Mouse (Mus musculus) heart, embryonic 10.5 days (tissue): ENCODE measurements around the gene 4930432K21Rik. TPM values are rescaled to one million over a fixed set of nuclear protein-coding genes. Genes with fewer than 3 reads are reported as not detected.

Experiments
- DNase-seq: peaks from one replicate; pipeline ENCODE4 v3.0.0-alpha.2; 2017; ENCODE audit warnings: low spot score
- H3K27ac ChIP-seq: fragments of 300-500 bp; sonication (generic); 2 replicates; pipeline ENCODE4 v1.5.1; 2016; ENCODE audit warnings: mild to moderate bottlenecking
- H3K27me3 ChIP-seq: fragments of 300-500 bp; sonication (generic); 2 replicates; pipeline ENCODE4 v1.6.1; 2016; ENCODE audit warnings: mild to moderate bottlenecking; ENCODE audit not compliant: poor library complexity, insufficient read depth, severe bottlenecking
- H3K36me3 ChIP-seq: fragments of 300-500 bp; sonication (generic); 2 replicates; pipeline ENCODE4 v1.6.1; 2016; ENCODE audit warnings: mild to moderate bottlenecking, moderate library complexity
- H3K4me1 ChIP-seq: fragments of 300-500 bp; sonication (generic); 2 replicates; pipeline ENCODE4 v1.6.1; 2016; ENCODE audit warnings: mild to moderate bottlenecking
- H3K4me3 ChIP-seq: fragments of 300-500 bp; sonication (generic); 2 replicates; pipeline ENCODE4 v1.5.1; 2016; ENCODE audit warnings: mild to moderate bottlenecking, moderate library complexity
- H3K9me3 ChIP-seq: fragments of 300-500 bp; sonication (generic); 2 replicates; pipeline ENCODE4 v1.6.1; 2016; ENCODE audit warnings: mild to moderate bottlenecking, moderate library complexity
- WGBS: fragments of 180-500 bp; shearing (Covaris S2); methylation state at CpG from one replicate; pipeline ENCODE4 v1.1.7; 2016; 5-methylcytosine and 5-hydroxymethylcytosine counted together
- polyA plus RNA-seq: library from polyadenylated mRNA; unstranded; fragments of >200 nt; fragmentation: Nextera tagmentation; extraction: Ambion mirVana; gene quantifications from 2 replicates; pipeline ENCODE4 v1.2.1, GENCODE M21; 2016

Gene 4930432K21Rik
- polyA plus RNA-seq, result 0.79 and 1.5 TPM in 2 replicates

DNA sequence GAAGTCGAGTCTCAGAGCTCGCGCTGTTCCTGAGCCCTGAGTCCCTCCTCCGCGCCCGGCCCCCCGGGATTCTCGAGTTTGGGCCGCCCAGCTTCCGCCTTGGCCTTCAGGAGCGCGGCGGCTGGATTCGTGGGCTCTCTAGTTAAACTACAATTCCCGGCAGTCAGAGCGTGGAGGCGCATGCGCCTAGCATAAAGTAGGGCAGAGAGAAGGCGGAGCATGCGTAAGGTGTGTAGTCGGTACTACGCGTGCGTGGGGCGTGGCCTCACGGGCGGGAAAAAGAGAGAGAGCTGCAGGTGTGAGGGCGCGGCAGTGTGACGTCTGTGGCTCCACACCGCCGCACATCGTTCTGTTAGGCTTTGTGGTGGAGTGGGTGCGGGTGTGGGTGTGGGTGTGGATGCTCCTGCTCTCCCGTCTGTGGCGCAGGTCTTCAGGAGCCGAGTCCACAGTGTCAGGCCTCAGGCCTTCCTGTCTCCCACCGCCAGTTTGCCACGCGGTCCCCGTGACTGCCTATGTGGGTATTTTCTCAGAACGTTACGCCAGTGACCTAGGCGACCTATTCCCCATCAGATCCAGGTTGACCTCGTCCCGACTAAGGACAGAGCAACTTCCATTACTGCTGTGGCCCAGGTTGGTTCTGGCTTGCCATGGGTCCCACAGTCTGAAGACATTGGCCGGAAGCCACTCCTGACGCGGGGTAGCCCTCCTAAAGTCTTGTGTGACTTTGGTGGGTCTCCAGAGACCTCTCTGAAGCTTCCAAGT is at the start of gene 4930432K21Rik, which contains the start of gene Cc2d1a:
TSS of gene 4930432K21Rik (plus strand) at position 257 of the 762 bp plus-strand sequence.
TSS of gene Cc2d1a (minus strand) at position 168 of the 762 bp plus-strand sequence.
- H3K27ac ChIP-seq, result peak within 1 kb of the TSS; percentile 90
- peaks cover 21% of the 10 kb centered on the region for H3K36me3 ChIP-seq
- WGBS, result 18% methylated on average over 49 of the region's 49 CpGs
- peaks cover 18% of the 10 kb centered on the region for H3K4me1 ChIP-seq
- DNase-seq, result peak; percentile 98
- no peaks in the 10 kb centered on the region for H3K9me3 ChIP-seq
- peak within 1 kb of the TSS; percentile 81 for H3K4me3 ChIP-seq
- H3K27me3 ChIP-seq, result no peaks in the 10 kb centered on the region

DNA sequence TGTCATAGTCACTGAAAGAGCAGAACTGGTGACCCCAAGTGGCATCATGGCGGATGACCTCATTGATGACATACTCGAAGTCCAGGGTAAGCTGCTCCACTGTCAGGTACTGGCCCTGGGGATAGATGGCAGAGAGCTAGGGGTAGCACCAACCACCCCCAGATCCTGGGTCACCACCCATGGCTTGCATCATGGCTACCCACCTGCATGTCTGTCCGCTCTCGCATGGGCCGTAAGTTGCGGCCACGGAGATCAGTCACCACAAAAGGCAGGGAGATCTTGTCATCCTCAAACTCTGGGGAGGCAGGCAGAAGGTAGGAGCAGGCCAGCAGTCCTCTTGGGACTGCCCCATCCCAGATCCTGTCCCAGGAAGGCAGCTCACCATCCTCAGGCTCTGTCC is 49.4 kb upstream of the 4930432K21Rik start:
- Histone ChIP-seq H3K27ac (no peak overlapping the region), H3K4me3 (no peak overlapping the region), H3K27me3 (no peaks in the 10 kb centered on the region), H3K36me3 (peaks cover 91% of the 10 kb centered on the region), H3K9me3 (no peaks in the 10 kb centered on the region), H3K4me1 (peaks cover 10% of the 10 kb centered on the region)
- DNase-seq, result no peak
- WGBS, result 91% methylated on average over 7 of the region's 7 CpGs

DNA sequence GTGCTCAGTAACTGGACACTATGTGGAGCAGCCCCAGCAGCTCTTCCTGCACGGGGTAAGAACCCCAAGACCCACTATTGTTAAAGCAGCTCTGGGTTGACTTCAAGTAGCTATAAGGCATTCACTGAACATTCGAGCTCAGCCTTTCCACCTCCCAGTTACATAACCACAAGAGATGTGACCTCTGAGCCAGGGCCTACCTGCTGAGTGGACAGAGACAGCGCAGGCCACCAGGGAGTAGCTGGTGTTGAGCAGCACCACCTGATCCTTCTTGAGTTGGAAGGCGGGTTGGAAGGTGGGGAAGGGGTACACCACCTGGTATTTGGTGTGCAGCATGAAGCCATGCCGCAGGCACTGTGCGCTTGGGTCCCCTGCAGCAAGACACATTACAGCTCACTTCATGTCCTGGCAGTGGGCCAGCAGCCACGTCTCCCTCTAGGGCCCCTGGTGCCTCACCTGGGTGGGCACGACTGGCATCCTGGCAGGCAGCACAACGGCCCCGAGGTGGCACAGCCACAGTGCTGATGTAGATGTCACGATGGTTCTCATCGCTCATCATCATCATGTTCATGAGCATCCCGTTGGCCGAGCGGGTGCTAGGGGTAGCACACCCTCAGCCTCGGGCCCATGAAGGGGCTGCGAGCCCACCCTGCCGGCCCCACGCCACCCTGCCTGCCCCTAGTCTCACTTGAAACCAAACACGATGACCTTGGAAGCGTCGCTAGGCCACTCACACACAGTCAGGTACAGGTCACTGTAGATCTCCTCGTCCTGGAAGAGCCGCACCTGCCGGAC is 46.2 kb upstream of the 4930432K21Rik start:
- no peak for DNase-seq
- H3K4me1 ChIP-seq, result peaks cover 16% of the 10 kb centered on the region
- 94% methylated on average over 25 of the region's 25 CpGs for WGBS
- H3K4me3 ChIP-seq, result no peak overlapping the region
- peaks cover 58% of the 10 kb centered on the region for H3K36me3 ChIP-seq
- H3K27ac ChIP-seq, result no peak overlapping the region
- no peaks in the 10 kb centered on the region for H3K27me3 ChIP-seq
- H3K9me3 ChIP-seq, result no peaks in the 10 kb centered on the region

DNA sequence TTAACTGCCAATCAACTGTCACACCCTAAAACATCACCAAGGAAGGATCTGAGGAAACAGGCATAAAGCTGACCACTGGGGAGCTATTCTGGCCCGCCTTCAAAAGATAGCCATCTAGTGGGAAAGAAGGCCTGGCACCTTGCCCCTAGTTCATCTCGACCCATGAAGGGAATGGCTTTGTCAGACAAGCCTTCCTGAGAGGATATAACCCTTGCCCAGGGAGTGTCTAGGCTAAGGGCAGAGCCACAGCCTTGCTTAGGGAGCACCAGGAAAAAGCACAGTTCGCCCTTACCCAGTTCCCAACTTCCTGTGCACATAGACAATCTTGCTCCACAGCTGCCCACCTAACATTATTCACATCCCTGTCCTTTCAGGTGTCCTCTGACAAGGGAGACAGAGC is 44.2 kb upstream of the 4930432K21Rik start:
- Histone ChIP-seq H3K27me3 (no peaks in the 10 kb centered on the region), H3K9me3 (no peaks in the 10 kb centered on the region), H3K4me1 (peaks cover 16% of the 10 kb centered on the region), H3K4me3 (peak overlapping the region; percentile 78), H3K27ac (peak overlapping the region; percentile 98), H3K36me3 (peaks cover 38% of the 10 kb centered on the region)
- 63% methylated on average over 3 of the region's 3 CpGs for WGBS
- DNase-seq, result no peak

DNA sequence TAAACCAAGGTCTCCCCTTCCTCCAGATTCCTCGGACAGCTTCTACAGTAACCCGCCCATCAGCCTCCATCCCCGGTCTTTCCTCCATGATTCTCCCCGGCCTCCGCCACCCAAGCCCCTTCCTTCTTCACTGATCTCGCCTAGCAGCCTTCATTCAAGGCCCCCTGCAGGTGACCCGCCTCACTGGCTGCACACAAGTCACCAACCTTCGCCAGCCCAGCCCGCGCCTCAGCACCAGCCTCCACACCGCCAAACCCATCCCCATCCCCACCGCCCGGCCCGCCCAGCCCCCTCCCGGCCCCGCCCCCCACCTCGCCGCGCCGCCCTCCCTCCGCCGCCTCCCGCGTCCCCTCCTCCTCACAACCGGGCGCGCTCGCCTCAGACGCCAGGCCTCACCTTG is 43.6 kb upstream of the 4930432K21Rik start:
- H3K36me3 ChIP-seq, result peaks cover 32% of the 10 kb centered on the region
- H3K9me3 ChIP-seq, result no peaks in the 10 kb centered on the region
- DNase-seq, result peak; percentile 93
- peak overlapping the region; percentile 78 for H3K4me3 ChIP-seq
- peak overlapping the region; percentile 98 for H3K27ac ChIP-seq
- H3K4me1 ChIP-seq, result peaks cover 16% of the 10 kb centered on the region
- WGBS, result under 1% methylated on average over 28 of the region's 29 CpGs
- no peaks in the 10 kb centered on the region for H3K27me3 ChIP-seq

DNA sequence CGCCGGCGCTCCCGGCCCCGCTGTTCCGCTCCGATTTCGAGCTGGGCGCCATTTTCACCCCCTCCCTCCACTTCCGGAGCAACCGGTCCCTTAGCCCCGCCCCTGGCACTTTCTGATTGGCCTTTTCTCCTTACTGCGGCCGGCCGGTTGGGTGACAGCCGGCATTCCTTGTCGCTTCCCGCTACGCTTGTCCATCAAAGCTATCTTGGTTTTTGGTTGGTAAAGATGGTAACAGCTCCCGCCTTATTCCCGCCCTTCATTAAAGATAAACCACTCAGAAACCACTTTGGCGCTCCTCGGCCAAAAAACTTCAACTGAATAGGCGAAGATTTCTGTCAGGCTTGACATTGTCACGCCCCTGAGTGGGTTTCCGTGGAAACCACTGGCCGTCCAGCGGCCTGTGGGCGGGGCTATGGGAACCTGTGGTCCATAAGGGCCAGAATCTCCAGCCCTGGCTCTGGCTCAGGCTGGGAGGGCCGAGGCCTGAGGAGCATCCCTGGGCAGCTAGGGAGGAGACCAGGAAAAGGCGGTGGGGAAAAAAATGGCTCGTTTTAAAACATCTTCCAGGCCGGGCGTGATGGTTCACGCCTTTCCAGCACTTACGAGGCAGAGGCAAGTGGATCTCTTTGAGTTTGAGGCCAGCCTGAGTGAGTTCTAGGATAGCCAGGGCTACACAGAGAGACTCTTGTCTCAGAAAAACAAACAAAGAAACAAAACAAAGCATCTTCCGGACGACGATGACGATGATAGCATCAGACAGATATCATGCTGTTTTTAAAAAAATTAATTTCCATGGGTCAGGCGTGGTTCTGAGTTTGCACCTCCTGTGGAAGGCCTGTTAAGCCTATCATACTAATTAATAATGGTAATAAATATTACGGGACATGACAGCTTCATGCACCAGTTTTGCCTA is 42.9 kb upstream of the 4930432K21Rik start, which contains the start of gene Dcaf15:
TSS of gene Dcaf15 (minus strand) at position 72 of the 913 bp plus-strand sequence.
- 9% methylated on average over 42 of the region's 42 CpGs for WGBS
- peak within 1 kb of the TSS; percentile 78 for H3K4me3 ChIP-seq
- peaks cover 16% of the 10 kb centered on the region for H3K4me1 ChIP-seq
- H3K27me3 ChIP-seq, result no peaks in the 10 kb centered on the region
- peaks cover 26% of the 10 kb centered on the region for H3K36me3 ChIP-seq
- H3K9me3 ChIP-seq, result no peaks in the 10 kb centered on the region
- H3K27ac ChIP-seq, result peak within 1 kb of the TSS; percentile 98
- peak; percentile 99 for DNase-seq

DNA sequence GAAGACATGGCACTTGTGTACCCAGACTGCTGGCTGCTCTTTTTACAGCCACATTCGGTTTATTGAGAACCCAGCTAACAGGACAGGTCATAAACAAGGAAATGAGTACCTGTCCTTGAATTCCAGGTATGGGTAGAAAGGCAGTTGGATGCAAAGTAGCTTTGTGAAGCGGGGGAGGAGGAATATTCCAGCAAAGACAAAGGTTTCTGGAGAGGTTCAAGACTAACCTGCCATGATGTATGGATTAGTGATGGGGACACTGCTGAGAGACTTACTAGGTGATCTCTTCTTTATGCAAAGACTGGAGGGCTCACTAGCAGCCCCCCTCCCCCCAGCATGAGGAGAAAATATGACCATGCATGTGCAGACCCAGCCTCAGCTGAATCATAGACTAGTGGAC is 42.1 kb upstream of the 4930432K21Rik start:
- Histone ChIP-seq H3K36me3 (peaks cover 22% of the 10 kb centered on the region), H3K4me3 (no peak overlapping the region), H3K27me3 (no peaks in the 10 kb centered on the region), H3K4me1 (peaks cover 16% of the 10 kb centered on the region), H3K27ac (no peak overlapping the region), H3K9me3 (no peaks in the 10 kb centered on the region)
- DNase-seq, result no peak
- WGBS, result 81% methylated on average over 2 of the region's 2 CpGs

DNA sequence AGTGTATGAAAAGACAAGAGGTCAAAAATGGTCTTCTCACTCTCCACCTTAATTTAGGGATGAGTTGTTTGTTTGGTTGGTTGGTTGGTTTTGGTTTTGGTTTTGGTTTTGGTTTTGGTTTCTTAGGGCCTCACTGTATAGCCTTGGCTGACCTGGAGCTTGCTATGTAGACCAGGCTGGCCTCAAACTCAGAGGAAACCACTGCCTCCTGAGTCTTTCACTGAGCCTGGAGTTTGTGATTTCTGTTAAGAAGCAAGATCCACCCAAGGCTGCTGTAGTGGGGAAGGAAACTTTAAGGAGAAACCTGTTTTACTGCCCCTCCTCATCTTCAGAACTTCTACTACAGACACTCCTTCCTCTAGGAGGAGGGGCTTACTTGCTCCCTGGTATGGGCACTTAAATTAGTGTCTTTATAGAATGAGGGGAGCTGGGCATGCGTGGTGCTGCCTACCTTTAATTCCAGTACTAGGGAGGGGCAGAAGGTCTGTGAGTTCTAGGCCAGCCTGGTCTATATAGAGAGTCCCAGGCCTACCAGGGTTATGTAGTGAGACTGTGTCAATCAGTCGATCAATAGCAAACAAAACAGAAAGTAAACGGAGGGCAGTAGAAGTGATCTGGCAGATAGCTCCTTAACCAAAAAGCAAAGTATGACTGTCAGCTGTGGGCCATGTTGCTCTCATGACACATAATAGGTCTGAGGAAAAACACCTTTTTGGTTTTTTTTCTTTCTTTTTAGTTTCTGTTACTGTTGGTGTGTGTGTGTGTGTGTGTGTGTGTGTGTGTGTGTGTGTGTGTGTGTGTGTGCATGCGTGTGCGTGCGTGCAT is 41.4 kb upstream of the 4930432K21Rik start:
- no peaks in the 10 kb centered on the region for H3K27me3 ChIP-seq
- WGBS, result 88% methylated on average over 6 of the region's 6 CpGs
- no peak overlapping the region for H3K27ac ChIP-seq
- H3K36me3 ChIP-seq, result peaks cover 15% of the 10 kb centered on the region
- DNase-seq, result no peak
- H3K9me3 ChIP-seq, result no peaks in the 10 kb centered on the region
- peaks cover 16% of the 10 kb centered on the region for H3K4me1 ChIP-seq
- H3K4me3 ChIP-seq, result no peak overlapping the region

DNA sequence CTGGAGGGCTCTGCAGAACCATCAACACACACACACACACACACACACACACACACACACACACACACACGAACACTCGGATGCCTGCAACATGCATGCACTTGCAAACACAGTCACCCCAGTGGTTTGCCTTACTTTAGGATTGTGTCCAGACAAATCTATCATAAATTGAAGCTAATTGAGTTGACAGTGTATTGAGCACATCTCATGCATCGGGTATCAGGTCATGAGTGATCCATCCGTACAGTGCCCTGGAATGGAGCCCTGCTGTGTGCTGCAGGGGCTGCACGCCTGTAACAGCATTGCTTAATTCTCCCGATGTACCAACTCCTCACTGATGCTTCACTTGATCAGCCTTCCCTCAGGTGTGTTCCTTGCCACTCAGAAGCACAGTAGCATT is 32.2 kb upstream of the 4930432K21Rik start:
- Histone ChIP-seq H3K36me3 (no peaks in the 10 kb centered on the region), H3K4me3 (no peak overlapping the region)
- 90% methylated on average over 6 of the region's 6 CpGs for WGBS

DNA sequence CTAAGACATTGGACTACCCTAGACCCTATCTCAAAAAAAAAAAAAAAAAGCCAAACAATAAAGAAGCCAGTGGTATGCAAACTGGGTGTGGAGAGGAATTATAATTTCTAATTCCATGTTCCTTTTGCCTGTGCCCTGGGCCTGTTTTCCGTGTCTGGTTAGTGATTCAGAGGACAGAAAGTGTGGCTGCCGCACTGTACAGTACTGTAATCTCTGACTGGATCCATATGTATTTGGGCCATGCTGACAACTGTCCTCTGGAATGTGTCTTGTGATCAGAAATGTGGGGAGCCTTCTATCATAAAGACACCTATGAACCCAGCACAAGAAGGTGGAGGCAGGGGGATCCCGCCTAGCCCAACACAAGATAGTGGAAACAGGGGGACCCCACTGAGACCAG is 25.7 kb upstream of the 4930432K21Rik start:
- Histone ChIP-seq H3K27me3 (no peaks in the 10 kb centered on the region), H3K4me3 (no peak overlapping the region), H3K9me3 (no peaks in the 10 kb centered on the region), H3K4me1 (peaks cover 9% of the 10 kb centered on the region; the same call in 1 of the 2 replicates), H3K36me3 (no peaks in the 10 kb centered on the region), H3K27ac (no peak overlapping the region)
- no peak for DNase-seq
- 79% methylated on average over 3 of the region's 3 CpGs for WGBS

More for the DNA sequence above, 32.2 kb upstream of the 4930432K21Rik start:
- H3K4me1 ChIP-seq, result peaks cover 4% of the 10 kb centered on the region; the same call in 1 of the 2 replicates
- H3K27me3 ChIP-seq, result no peaks in the 10 kb centered on the region
- no peak for DNase-seq
- no peaks in the 10 kb centered on the region for H3K9me3 ChIP-seq
- H3K27ac ChIP-seq, result no peak overlapping the region

DNA sequence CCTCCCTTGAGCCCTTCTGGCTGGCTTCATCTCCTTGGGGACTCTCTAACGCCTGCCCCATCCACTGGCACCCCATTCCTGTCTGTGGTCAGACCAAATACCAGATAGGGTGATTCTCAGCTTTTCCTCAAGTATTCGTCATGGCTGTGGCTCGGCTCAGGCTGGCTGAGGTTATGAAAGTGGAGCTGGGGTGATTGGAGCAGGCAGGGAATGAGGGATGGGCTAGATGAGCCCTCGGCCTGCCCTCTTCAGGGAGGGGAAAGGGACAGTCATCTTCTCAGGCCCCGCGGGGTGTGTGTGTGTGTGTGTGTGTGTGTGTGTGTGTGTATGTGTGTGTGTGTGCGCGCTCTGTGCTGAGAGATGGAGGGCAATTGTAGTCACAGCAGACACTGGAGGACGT is 22.2 kb upstream of the 4930432K21Rik start, which contains the start of gene Podnl1:
TSS of gene Podnl1 (plus strand) at position 334 of the 400 bp plus-strand sequence.
- H3K36me3 ChIP-seq, result no peaks in the 10 kb centered on the region
- 57% methylated on average over 9 of the region's 9 CpGs for WGBS
- no peak within 1 kb of the TSS for H3K4me3 ChIP-seq
- H3K9me3 ChIP-seq, result no peaks in the 10 kb centered on the region
- peaks cover 21% of the 10 kb centered on the region for H3K4me1 ChIP-seq
- peaks cover 16% of the 10 kb centered on the region for H3K27me3 ChIP-seq
- no peak for DNase-seq
- no peak within 1 kb of the TSS for H3K27ac ChIP-seq
